In genomic region chr4:63035991-63036390, GRCm38 (mm10) we compare ENCODE assay signal across 25 mouse cellular contexts.
"Had no signal": no experiment of that assay in that cellular context is flagged by ENCODE, and none has a peak within 500 bp of the region (broad histone marks: within the 10 kb centered on the region; RNA-seq: fewer than 3 reads in every experiment).

No protein-coding gene starts in this region.

- H3K27ac ChIP-seq: heart, embryonic 13.5 days; heart, embryonic 15.5 days; hindbrain, embryonic 10.5 days; intestine, embryonic 15.5 days; kidney, postnatal 0 days; layer of hippocampus, adult 2 months; left cerebral cortex, adult 2 months had no signal

- H3K27me3 ChIP-seq: heart, embryonic 12.5 days; heart, embryonic 13.5 days; heart, embryonic 15.5 days; hindbrain, embryonic 12.5 days; hindbrain, embryonic 13.5 days; hindbrain, embryonic 15.5 days; intestine, embryonic 15.5 days; kidney, embryonic 15.5 days had no signal

- H3K36me3 ChIP-seq: heart, embryonic 12.5 days; heart, embryonic 13.5 days; heart, embryonic 15.5 days; hindbrain, embryonic 15.5 days; intestine, embryonic 15.5 days had no signal

- H3K4me3 ChIP-seq: heart, embryonic 12.5 days; heart, embryonic 13.5 days; heart, embryonic 15.5 days; hindbrain, embryonic 10.5 days; hindbrain, embryonic 12.5 days; hindbrain, embryonic 13.5 days; hindbrain, embryonic 15.5 days; intestine, embryonic 15.5 days; kidney, embryonic 15.5 days; layer of hippocampus, adult 2 months; left cerebral cortex, adult 2 months had no signal

- H3K9ac ChIP-seq: heart, embryonic 12.5 days; heart, embryonic 13.5 days; heart, embryonic 15.5 days; hindbrain, embryonic 12.5 days; hindbrain, embryonic 13.5 days; hindbrain, embryonic 14.5 days; hindbrain, embryonic 15.5 days; intestine, embryonic 15.5 days; kidney, embryonic 15.5 days had no signal

- DNase-seq: heart, postnatal 10 days; heart, postnatal 14 days; heart, postnatal 4 days; kidney, adult 18-20 months; kidney, adult 2 months; kidney, adult 8-10 months; kidney, adult 9 months; kidney, postnatal 14 days; kidney, postnatal 25 days; kidney, postnatal 36 days; layer of hippocampus, adult 9-11 months; layer of hippocampus, postnatal 36 days had no signal

- H3K9me3 ChIP-seq: heart, embryonic 12.5 days; heart, embryonic 13.5 days; heart, embryonic 15.5 days; hindbrain, embryonic 10.5 days; hindbrain, embryonic 12.5 days; hindbrain, embryonic 13.5 days; hindbrain, embryonic 15.5 days; intestine, embryonic 15.5 days; kidney, embryonic 15.5 days had no signal
